Mouse (Mus musculus) embryonic facial prominence, embryonic 10.5 days (tissue): ENCODE data around the gene Ankrd36. TPM values are rescaled to one million over a fixed set of nuclear protein-coding genes. Genes with fewer than 3 reads are reported as not detected.
"Not testable (repeated sequence)": the region's sequence is repeated elsewhere in the genome, so short reads cannot be mapped to it uniquely, and the experiment has no call there.

Experiments used
- DNase-seq: peaks from one replicate; pipeline ENCODE4 v3.0.0-alpha.2; 2017; ENCODE audit warnings: low spot score
- H3K27ac ChIP-seq: fragments of 300-500 bp; sonication (generic); replicated peaks from 2 replicates; pipeline ENCODE4 v1.5.1; 2016; ENCODE audit warnings: mild to moderate bottlenecking
- H3K27me3 ChIP-seq: fragments of 300-500 bp; sonication (generic); replicated peaks from 2 replicates; pipeline ENCODE4 v1.6.1; 2016; ENCODE audit warnings: low read depth, mild to moderate bottlenecking; ENCODE audit not compliant: poor library complexity, severe bottlenecking
- H3K36me3 ChIP-seq: fragments of 300-500 bp; sonication (generic); replicated peaks from 2 replicates; pipeline ENCODE4 v1.6.1; 2016; ENCODE audit warnings: mild to moderate bottlenecking, moderate library complexity
- H3K4me1 ChIP-seq: fragments of 300-500 bp; sonication (generic); 2 replicates; pipeline ENCODE4 v1.6.1; 2016
- H3K4me3 ChIP-seq: fragments of 300-500 bp; sonication (generic); 2 replicates; pipeline ENCODE4 v1.5.1; 2016; ENCODE audit warnings: mild to moderate bottlenecking, moderate library complexity
- H3K9me3 ChIP-seq: fragments of 300-500 bp; sonication (generic); 2 replicates; pipeline ENCODE4 v1.6.1; 2016; ENCODE audit warnings: mild to moderate bottlenecking
- WGBS: fragments of 180-500 bp; shearing (Covaris S2); methylation state at CpG from one replicate; pipeline ENCODE4 v1.1.7; 2016; 5-methylcytosine and 5-hydroxymethylcytosine counted together
- polyA plus RNA-seq: library from polyadenylated mRNA; unstranded; fragments of >200 nt; fragmentation: Nextera tagmentation; extraction: Ambion mirVana; gene quantifications from 2 replicates; pipeline ENCODE4 v1.2.1, GENCODE M21; 2016

Gene Ankrd36
- polyA plus RNA-seq, 1 experiment from 2014 or later, result not detected

DNA sequence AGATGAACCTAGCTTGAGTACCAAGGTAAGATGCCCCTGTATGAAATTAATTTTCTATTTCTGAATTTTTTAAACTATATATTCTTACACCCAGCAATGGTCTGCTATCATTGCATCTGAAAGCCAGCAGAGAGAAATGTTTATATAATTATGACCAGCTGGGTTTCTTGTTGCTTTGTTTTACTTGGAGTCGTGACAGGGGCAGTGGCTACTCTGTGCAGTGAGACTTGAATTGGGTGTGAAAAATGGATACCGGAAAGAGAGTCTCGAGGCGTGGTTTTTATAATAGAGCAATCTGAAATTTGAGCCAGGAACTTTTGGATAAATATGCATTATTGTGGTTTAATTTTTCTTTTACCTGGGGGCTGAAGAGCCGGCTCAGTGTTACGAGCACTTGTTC, 27.3 kb downstream of the Ankrd36 start:
- H3K9me3 ChIP-seq, result no peaks in the 10 kb centered on the region
- 81% methylated on average over 6 of the region's 6 CpGs for WGBS

DNA sequence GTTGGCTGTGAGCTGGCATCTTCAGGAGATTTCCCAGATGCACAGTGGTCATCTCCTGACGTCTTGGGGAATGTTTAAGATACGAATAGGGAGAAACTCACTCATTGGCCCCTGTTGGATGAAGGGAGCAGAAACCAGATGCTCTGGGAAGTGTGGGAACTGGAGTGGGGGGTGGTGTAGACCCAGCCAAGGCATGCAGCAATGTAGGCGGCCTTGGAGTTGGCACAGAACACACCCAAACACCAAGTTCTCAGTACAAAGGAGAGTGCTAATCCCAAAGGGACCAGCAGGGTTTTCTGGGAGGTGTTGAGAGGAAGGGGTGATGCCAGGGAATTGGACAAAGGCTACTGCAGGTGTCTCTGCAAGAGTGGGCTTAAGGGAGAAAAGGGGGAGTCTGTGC, 35.9 kb downstream of the Ankrd36 start:
- Histone ChIP-seq H3K27me3 (no peaks in the 10 kb centered on the region), H3K36me3 (no peaks in the 10 kb centered on the region), H3K4me1 (peaks cover 5% of the 10 kb centered on the region; the same call in 1 of the 2 replicates), H3K9me3 (peaks cover 3% of the 10 kb centered on the region; the same call in 1 of the 2 replicates), H3K27ac (no peak overlapping the region), H3K4me3 (no peak overlapping the region)
- no peak for DNase-seq
- 87% methylated on average over 3 of the region's 3 CpGs for WGBS

More for the DNA sequence above, 27.3 kb downstream of the Ankrd36 start:
- Histone ChIP-seq H3K36me3 (no peaks in the 10 kb centered on the region), H3K4me3 (no peak overlapping the region), H3K27me3 (no peaks in the 10 kb centered on the region), H3K4me1 (no peaks in the 10 kb centered on the region), H3K27ac (no peak overlapping the region)
- DNase-seq, result no peak

DNA sequence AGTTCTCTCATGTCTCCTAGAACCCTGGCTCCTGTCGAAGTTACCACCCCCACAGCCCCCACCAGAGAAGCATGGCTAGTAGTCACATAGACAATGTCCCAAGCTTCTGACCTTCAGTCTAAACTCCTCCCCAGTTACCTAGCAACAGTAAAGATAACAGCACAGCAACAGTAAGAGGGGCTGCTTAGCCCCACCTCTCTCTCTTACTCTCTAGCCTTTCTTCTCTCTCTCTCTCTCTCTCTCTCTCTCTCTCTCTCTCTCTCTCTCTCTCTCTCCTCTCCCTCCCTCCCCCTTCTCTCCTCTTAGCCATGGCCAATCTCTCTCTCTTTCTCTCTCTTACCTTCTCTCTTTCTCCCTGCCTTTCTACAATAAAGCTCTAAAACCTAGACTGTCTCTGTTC, 42.4 kb downstream of the Ankrd36 start:
- H3K27ac ChIP-seq, H3K4me1 ChIP-seq, H3K36me3 ChIP-seq, H3K27me3 ChIP-seq, DNase-seq, H3K9me3 ChIP-seq, H3K4me3 ChIP-seq: not testable (repeated sequence)
- WGBS, result 81% methylated on average over 1 of the region's 1 CpGs

DNA sequence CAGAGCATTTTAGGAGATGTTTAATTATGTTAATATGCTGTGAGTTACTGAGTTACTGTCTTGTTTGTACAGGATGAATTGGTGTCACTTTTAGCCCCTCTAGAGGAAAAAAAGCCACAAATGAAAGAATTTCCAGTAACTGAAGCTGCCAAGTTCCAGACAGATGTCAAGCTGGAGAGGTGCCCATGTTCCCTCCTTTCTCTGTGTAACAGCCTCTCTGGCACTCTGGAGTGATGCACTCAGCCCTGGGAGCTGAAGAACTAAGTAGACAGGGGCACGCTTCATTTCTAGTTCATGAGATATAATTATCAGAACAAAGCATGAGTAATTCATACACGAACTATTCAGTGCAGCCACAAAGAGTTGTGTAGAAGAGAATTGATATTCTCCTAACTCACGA, 45.0 kb downstream of the Ankrd36 start:
- Histone ChIP-seq H3K9me3 (peaks cover 9% of the 10 kb centered on the region; the same call in 1 of the 2 replicates), H3K27me3 (no peaks in the 10 kb centered on the region), H3K36me3 (no peaks in the 10 kb centered on the region), H3K4me3 (no peak overlapping the region), H3K4me1 (no peaks in the 10 kb centered on the region), H3K27ac (no peak overlapping the region)
- 90% methylated on average over 3 of the region's 3 CpGs for WGBS
- no peak for DNase-seq

DNA sequence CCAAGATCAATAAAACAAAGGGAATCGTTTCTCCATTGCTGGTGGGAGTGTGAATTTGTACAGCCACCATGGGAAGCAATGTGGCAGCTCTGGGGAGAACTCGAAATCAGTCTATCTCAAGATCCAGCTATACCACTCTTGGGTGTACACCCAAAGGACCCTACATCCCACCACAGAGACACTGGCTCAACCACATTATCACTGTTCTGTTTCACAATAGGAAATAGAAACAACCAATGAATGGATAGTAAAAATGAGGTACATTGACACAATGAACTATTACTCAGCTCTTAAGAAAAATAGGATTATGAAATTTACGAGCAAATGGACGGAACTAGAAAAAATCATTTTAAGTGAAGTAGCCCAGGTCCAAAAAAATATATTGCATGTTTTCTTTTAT, 55.6 kb downstream of the Ankrd36 start:
- no peaks in the 10 kb centered on the region for H3K27me3 ChIP-seq

DNA sequence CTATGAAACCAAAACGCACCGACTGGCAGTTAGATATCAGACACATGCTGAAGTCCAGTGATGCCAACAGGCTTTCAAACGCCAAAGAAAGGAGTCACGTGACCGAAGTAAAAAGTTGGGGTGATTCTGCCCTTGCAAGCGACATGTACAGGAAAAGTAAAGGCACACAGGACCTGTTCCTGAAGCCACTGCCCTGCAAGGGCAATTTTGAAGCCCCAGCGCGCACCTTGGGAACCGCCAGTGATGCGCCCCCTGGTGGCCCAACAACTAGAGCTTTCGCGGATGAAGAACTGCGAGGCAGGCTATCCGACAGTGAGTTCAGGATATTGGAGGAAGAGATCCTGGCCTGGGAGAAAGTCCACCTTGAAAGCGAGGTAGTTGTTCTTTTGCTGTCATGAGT, 59.5 kb downstream of the Ankrd36 start:
- H3K27me3 ChIP-seq, result no peaks in the 10 kb centered on the region
- no peak overlapping the region for H3K27ac ChIP-seq
- no peaks in the 10 kb centered on the region for H3K4me1 ChIP-seq
- DNase-seq, result peak; percentile 85
- H3K36me3 ChIP-seq, result no peaks in the 10 kb centered on the region
- no peak overlapping the region; the same call in 1 of the 2 replicates for H3K4me3 ChIP-seq
- WGBS, result 23% methylated on average over 15 of the region's 15 CpGs
- no peaks in the 10 kb centered on the region for H3K9me3 ChIP-seq

More for the DNA sequence above, 55.6 kb downstream of the Ankrd36 start:
- Histone ChIP-seq H3K36me3 (no peaks in the 10 kb centered on the region), H3K27ac (no peak overlapping the region), H3K4me3 (no peak overlapping the region), H3K4me1 (no peaks in the 10 kb centered on the region), H3K9me3 (no peaks in the 10 kb centered on the region)
- DNase-seq, result no peak
- 87% methylated on average over 4 of the region's 4 CpGs for WGBS

DNA sequence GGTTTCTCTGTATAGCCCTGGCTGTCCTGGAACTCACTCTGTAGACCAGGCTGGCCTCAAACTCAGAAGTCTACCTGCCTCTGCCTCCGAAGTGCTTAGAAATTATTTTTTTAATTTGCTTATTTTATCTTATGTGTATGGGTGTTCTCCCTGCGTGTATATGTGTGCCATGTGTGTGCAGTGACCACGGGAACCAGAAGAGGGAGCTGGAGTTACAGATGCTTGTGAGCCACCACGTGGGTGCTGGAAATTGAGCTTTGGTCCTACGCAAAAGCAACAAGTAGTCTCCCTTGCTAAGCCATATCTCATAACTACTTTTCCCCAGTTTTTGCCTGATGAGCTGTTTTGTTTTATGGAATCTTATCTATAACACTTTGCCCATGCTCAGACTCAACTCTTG, 73.6 kb downstream of the Ankrd36 start:
- H3K9me3 ChIP-seq, result no peaks in the 10 kb centered on the region
- H3K27me3 ChIP-seq, result no peaks in the 10 kb centered on the region
- H3K4me1 ChIP-seq, result no peaks in the 10 kb centered on the region
- H3K4me3 ChIP-seq, result no peak overlapping the region
- no peaks in the 10 kb centered on the region for H3K36me3 ChIP-seq
- H3K27ac ChIP-seq, result no peak overlapping the region
- no peak for DNase-seq
- 83% methylated on average over 5 of the region's 5 CpGs for WGBS

DNA sequence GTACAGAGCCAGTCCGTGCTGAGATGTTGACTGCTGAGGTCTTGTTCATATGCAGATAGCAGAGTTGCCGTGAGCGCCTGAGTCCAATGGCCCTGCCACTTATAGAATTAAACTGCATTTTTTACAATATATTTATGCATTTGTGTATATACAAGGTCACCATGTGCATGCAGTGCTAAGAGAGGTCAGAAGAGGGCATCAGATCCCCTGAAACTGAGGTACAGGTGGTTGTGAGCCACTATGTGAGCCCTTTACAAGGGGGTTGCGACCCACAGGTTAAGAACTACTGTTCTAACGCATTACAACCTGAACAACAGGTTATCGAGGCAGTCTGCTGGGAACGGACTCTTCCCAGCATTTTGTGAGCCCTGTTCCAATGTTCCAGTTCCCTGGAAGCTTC, 80.8 kb downstream of the Ankrd36 start:
- H3K27me3 ChIP-seq, result no peaks in the 10 kb centered on the region
- WGBS, result 68% methylated on average over 7 of the region's 7 CpGs
- H3K4me3 ChIP-seq, result no peak overlapping the region
- H3K27ac ChIP-seq, result no peak overlapping the region
- no peak for DNase-seq
- no peaks in the 10 kb centered on the region for H3K9me3 ChIP-seq
- H3K4me1 ChIP-seq, result no peaks in the 10 kb centered on the region
- no peaks in the 10 kb centered on the region for H3K36me3 ChIP-seq

DNA sequence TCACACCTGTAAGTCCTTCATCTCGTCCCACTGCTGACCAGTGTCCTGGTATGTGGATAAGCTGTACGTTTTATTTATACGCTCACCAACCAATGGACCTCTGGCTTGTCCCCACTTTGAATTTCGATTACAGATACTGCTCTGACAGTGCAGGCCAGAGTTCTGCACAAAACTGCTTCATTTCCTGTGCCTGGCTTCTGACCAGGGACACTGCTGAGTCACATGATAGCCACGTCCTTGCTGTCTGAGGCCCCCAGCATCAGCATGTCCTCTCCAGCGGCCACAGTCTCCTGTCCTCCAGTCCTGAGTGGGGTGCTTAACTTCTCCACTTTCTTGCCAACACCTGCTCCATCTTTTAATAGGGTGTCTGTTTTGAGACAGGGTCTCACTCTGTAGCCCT, 113.1 kb downstream of the Ankrd36 start:
- H3K9me3 ChIP-seq, result no peaks in the 10 kb centered on the region

DNA sequence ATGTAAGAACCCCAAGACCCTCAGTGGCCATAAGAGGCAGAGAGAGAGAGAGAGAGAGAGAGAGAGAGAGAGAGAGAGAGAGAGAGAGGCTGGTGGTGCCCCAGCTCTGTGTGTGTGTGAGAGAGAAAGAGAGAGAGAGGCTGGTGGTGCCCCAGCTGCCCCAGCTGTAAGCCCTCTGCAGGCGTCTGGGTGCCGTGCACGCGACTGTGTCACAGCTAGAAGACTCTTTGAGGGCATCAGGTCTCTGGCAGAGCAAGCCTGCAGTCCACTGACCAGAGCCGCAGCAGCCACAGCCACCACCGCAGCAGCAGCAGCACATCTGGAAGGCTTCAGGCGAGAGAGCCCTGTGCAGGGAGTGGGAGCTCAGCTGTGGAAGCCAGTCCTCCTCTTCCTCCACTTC, 114.8 kb downstream of the Ankrd36 start:
- Histone ChIP-seq H3K4me3 (no peak overlapping the region), H3K27me3 (no peaks in the 10 kb centered on the region), H3K27ac (no peak overlapping the region), H3K36me3 (no peaks in the 10 kb centered on the region), H3K9me3 (no peaks in the 10 kb centered on the region), H3K4me1 (peaks cover 15% of the 10 kb centered on the region)
- WGBS, result 33% methylated on average over 7 of the region's 7 CpGs
- peak; percentile 17 for DNase-seq

More for the DNA sequence above, 113.1 kb downstream of the Ankrd36 start:
- no peaks in the 10 kb centered on the region for H3K36me3 ChIP-seq
- no peak overlapping the region for H3K4me3 ChIP-seq
- no peak overlapping the region for H3K27ac ChIP-seq
- DNase-seq, result no peak
- H3K4me1 ChIP-seq, result peaks cover 10% of the 10 kb centered on the region
- H3K27me3 ChIP-seq, result no peaks in the 10 kb centered on the region
- WGBS, result 68% methylated on average over 6 of the region's 6 CpGs

DNA sequence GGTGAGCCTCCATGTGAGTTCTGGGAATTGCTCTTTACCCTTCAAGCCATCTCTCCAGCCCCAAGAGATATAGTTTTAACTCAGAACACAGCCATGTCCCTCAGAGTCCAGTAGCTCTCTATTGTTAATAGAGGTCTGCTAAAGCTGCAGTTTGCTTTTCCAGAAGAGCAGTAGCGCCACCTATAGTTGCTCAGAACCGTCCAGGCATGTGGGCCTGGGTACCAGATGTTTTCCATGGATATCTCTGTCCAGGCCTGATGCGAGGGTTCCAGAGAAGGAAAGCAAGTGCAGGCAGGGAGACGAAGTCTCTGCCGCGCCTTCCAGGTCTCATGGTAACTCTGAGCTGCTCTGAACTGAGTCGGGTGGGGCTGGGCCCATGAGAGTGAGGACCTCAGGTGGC, 122.3 kb downstream of the Ankrd36 start:
- Histone ChIP-seq H3K4me1 (0 out of 2 replicates have a peak, but pooled peaks cover 8% of the 10 kb centered on the region), H3K27ac (0 out of 2 replicates have a peak overlapping the region, but pooled peaks have one; percentile 19), H3K36me3 (no peaks in the 10 kb centered on the region), H3K4me3 (no peak overlapping the region), H3K27me3 (no peaks in the 10 kb centered on the region), H3K9me3 (peaks cover 7% of the 10 kb centered on the region; the same call in 1 of the 2 replicates)
- WGBS, result 32% methylated on average over 7 of the region's 7 CpGs
- peak; percentile 55 for DNase-seq

DNA sequence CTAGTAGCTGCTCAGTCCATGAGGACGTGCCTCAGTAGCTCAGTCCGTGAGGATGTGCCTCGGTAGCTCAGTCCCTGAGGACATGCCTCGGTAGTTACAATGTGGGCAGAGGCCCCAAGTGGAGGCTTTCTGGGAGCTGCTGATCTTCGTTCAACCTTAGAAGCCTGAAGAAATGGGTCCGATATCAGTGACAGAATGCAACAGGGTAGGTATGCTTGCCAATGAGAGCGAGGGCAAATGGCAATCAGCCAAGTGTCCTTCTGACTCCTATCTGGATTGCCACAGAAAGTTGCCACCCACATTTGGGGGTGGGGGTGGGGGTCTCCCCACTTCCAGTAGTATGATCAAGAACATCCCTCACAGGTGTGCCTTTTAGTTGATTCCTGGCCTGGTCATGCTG, 131.3 kb downstream of the Ankrd36 start:
- H3K36me3 ChIP-seq, result peaks cover 31% of the 10 kb centered on the region
- no peak for DNase-seq
- 92% methylated on average over 7 of the region's 7 CpGs for WGBS
- no peak overlapping the region for H3K4me3 ChIP-seq
- no peaks in the 10 kb centered on the region for H3K27me3 ChIP-seq
- no peaks in the 10 kb centered on the region for H3K9me3 ChIP-seq
- H3K27ac ChIP-seq, result no peak overlapping the region
- peaks cover 2% of the 10 kb centered on the region for H3K4me1 ChIP-seq

DNA sequence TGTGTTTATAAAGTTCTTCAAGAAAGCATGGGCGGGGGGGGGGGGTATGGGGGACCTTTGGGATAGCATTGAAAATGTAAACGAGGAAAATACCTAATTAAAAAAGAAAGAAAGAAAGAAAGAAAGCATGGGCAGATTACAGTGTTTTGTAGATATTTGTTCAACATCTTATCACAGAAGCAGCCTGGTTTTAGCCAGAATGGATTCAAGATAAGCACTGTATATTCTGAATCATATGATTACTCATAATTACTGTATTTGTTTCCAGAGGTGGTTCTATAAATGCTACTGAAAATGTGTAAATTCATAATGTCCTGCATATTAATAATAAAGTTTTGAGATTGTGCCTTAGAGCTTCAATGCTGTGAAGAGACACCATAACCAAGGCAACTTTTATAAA, 131.8 kb downstream of the Ankrd36 start:
- H3K4me3 ChIP-seq, result no peak overlapping the region
- peaks cover 7% of the 10 kb centered on the region for H3K4me1 ChIP-seq
- H3K36me3 ChIP-seq, result peaks cover 34% of the 10 kb centered on the region
- H3K9me3 ChIP-seq, result no peaks in the 10 kb centered on the region
- no peak for DNase-seq
- WGBS, result 80% methylated on average over 2 of the region's 2 CpGs
- H3K27me3 ChIP-seq, result no peaks in the 10 kb centered on the region
- H3K27ac ChIP-seq, result no peak overlapping the region

DNA sequence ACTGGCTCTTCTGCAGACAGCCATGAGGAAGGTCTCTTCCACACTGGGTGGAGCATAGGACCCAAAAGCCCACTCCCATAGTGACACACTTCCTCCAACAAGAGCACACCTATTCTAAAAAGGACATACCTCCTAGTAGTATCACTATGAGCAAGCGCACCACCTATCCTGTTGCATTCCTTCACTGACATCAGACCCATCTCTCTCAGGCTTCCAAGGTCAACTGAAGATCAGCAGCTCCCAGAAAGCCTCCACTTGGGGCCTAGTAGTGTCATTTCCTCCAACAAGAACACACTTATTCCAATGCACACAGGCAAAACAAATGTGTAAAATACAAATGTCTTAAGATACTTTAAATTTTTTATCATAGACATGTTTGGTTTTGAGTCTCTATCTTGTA, 132.3 kb downstream of the Ankrd36 start:
- WGBS, result 94% methylated on average over 1 of the region's 1 CpGs
- Histone ChIP-seq H3K4me1 (peaks cover 12% of the 10 kb centered on the region), H3K36me3 (peaks cover 34% of the 10 kb centered on the region), H3K27me3 (no peaks in the 10 kb centered on the region), H3K4me3 (no peak overlapping the region), H3K27ac (no peak overlapping the region), H3K9me3 (no peaks in the 10 kb centered on the region)
- no peak for DNase-seq
